Mouse (Mus musculus) urinary bladder, adult 2 months (tissue): Measurements from ENCODE around the gene Hectd1. TPM values are rescaled to one million over a fixed set of nuclear protein-coding genes. Genes with fewer than 3 reads are reported as not detected.

Source experiments
- DNase-seq: peaks from one replicate; pipeline ENCODE4 v3.0.0; 2022; ENCODE audit warnings: low spot score
- polyA plus RNA-seq: library from polyadenylated mRNA; depleted of rRNA; stranded (reverse); fragments of >200 nt; gene quantifications from 2 replicates; pipeline ENCODE4 v1.2.3, GENCODE M21; 2012

The Hectd1 gene
- polyA plus RNA-seq, 1 experiment = 42.6 TPM

GRCm38 (mm10) chr12:51843576-51844520, 14.5 kb upstream of the Hectd1 start:
- no peak for DNase-seq

DNA sequence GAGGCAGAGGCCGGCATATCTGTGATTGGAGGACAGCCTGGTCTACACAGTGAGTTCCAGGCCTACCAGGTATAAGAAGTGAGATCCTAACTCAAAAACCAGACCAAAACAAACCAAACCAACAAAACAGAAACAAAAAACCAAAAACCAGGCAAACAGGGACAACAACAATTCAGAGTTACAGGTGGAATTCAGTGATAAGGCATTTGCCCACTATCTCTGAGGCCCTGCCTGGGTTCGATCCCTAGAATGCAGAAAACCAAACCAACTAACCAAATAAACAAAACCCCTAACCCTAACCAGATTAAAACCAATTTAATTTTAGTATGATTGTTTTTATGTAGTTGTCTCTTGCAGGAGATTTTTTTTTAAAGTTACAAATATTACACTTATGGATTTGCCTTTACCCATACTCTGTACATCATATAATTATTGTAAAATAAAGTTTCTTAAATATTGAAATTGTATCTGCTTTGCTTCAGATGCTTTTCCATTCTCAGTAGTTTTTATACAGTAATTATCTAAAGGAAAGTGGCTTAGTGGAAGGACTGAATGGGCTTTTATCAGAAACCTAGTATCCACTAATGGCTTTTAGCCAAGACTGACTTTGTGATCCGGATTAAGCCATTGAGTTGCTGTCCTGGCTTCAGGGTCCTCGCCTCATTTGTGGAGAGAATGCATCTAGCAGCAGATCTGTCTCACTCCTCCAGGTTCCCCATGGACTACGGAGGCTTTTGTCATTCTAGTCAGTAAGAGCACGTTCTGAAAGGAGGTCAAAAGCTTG, 12.9 kb upstream of the Hectd1 start:
- no peak for DNase-seq

DNA sequence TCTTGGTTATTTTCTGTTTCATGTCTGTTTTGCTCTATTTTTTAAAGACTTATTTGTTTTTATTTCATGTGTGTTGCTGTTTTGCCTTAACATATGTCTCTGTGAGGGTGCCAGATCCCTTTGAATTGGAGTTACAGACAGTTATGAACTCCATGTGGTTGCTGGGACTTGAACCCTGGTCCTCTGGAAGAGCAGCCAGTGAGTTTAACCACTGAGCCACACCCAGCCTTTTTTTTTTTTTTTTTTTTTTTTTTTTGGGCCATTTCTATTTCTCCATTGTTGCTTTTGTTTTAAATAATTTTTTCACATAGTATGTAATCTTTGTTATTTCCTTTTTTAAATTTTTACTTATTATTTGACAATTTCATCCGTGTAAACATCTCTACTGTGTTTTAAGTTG, 10.5 kb upstream of the Hectd1 start:
- DNase-seq = no peak

- no peak for DNase-seq
These were observed 5.9 kb upstream of the Hectd1 start for GRCm38 (mm10) chr12:51835219-51835618.

- no peak for DNase-seq
These were observed 2.6 kb upstream of the Hectd1 start for GRCm38 (mm10) chr12:51831931-51832330.

DNA sequence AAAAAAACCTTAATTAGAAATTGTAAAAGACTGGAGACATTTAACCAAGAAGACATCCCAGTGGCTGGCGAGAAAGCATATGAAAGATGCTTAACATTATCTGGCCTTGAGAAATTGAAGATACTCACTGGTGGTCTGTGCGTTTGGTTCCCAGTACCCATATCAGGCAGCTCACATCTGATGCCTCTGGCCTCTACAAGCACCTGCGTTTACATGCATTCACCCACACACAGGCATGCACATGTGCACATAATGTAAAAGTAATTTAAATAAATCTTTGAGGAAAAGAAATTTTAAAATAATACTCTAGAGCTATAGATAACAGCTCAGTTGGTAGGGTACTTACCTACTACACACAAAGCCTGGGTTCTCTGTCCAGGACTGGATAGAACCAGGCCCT, 2.0 kb upstream of the Hectd1 start:
- DNase-seq = no peak

DNA sequence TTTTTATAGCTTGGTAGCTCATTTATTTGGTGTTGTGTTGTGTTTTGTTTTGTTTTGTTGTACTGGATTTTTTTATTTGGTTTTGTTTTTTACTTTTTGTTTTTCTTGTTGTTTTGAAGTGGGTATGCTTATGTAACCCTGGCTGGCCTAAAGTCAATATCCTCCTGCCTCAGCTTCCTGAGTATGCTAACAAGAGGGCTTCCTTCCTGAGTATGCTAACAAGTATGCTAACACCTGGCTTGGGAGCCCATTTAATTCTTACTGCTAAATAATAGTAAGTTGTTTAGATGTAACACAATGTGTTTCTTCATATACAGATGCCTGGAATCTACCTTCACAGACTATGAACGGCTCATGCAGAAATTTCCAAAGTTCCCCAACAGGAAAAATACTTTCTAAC, 1.3 kb upstream of the Hectd1 start:
- DNase-seq = no peak

DNA sequence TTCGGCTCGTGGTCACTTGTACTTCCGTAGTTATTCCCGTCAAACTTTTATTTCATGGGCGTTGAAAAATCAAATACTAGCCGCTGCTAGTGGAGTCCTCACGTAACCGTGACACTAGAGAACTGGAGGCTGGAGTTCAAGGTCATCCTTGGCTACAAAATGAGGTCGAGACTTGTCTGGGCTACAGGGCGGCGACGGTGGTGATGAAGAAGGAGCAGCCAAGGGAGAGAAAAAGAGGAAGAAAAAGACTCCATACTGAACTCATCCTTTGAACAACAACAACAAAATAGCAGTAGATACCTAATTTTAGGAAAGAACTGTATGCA, 704 bp upstream of the Hectd1 start:
- no peak for DNase-seq

- no peak for DNase-seq
These were observed 533 bp downstream of the Hectd1 start for GRCm38 (mm10) chr12:51828716-51829289.

GRCm38 (mm10) chr12:51827958-51828650, 1.2 kb downstream of the Hectd1 start:
- DNase-seq = no peak

GRCm38 (mm10) chr12:51825338-51825737, 4.0 kb downstream of the Hectd1 start:
- DNase-seq = no peak

DNA sequence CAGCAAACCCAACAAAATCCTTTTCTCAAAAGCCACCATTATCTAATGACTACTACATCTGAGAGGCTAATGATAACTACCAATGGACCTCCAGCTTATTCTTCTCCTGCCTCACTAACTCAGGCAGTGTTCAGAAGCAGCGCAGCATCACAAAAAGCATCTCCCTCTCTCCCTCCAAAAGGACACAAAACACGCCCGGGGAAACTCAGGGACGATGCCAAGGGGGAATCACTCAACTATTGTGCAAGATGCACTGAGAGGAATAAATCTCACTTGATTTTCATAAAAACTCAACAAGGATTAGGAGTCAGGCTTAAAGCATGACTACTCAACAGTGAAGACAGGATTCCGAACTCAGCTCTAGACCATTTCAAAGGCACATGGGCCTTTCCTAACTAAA, 6.0 kb downstream of the Hectd1 start:
- no peak for DNase-seq

DNA sequence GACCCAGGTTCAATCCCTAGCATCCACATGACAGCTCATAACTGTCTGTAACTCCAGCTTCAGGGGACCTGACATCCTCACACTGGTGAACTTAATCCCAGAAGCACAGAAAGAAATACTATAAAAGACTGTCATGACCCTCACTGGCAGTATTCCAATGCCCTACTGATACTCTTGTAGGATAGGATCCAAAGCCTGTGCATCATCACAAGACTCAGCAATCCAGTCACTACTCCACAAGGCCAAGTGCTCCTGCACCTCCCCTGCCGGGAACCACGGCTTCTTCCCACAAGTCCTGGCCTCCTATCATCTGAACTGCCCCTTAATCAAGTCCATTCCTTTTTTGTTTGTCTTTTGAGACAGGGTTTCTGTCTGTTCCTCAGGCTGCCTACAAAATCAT, 6.5 kb downstream of the Hectd1 start:
- DNase-seq = no peak

- no peak for DNase-seq
These were observed 7.1 kb downstream of the Hectd1 start for GRCm38 (mm10) chr12:51822236-51822635.

DNA sequence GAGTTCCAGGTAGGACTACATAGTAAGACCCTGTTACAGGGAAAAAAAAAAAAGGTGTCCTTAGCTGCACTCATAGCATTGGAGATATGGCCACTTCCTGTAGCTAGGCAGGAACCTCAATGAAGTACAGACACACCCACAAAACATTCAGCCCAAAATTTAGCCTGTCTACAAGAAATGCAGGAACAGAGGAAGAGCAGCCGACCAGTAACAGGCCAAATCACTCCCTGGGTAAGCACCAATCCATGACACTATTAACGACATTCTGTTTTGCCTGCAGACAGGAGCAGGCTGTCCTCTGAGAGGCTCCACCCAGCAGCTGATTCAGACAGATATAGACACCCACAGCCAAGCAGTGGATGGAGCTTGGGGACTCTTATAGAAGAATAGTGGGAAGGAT, 8.1 kb downstream of the Hectd1 start:
- DNase-seq = no peak

- no peak for DNase-seq
These were observed 9.3 kb downstream of the Hectd1 start for GRCm38 (mm10) chr12:51819951-51820498.

- no peak for DNase-seq
These were observed 11.3 kb downstream of the Hectd1 start for GRCm38 (mm10) chr12:51817815-51818613.

- no peak for DNase-seq
These were observed 17.8 kb downstream of the Hectd1 start for GRCm38 (mm10) chr12:51811388-51812140.

- no peak for DNase-seq
These were observed 18.8 kb downstream of the Hectd1 start for GRCm38 (mm10) chr12:51810564-51810963.

- no peak for DNase-seq
These were observed 44.5 kb downstream of the Hectd1 start for GRCm38 (mm10) chr12:51784842-51785241.
